Mouse (Mus musculus) liver, embryonic 14.5 days (tissue): ENCODE results near the gene Smg6.

Experiments
- CTCF ChIP-seq: IDR thresholded peaks from 2 replicates; pipeline ENCODE4 v1.5.1; 2016; ENCODE audit warnings: antibody characterized with exemption, low read depth, control low read depth
- EP300 ChIP-seq: IDR thresholded peaks from 2 replicates; pipeline ENCODE4 v1.6.1; 2016; ENCODE audit warnings: antibody characterized with exemption, low read depth

- TF ChIP-seq EP300 (no peak), CTCF (no peak)
These were observed 42.5 kb upstream of the Smg6 start for GRCm38 (mm10) chr11:74883098-74883497.
